Mouse (Mus musculus) MEL (cell line): ENCODE data around the gene Arl3. TPM values are rescaled to one million over a fixed set of nuclear protein-coding genes. Genes with fewer than 3 reads are reported as not detected.

ENCODE experiments used
- DNase-seq: peaks from one replicate; pipeline ENCODE4 v3.0.0; 2011; ENCODE audit warnings: low read depth, low spot score
- H3K27ac ChIP-seq: 2 replicates; pipeline ENCODE4 v1.5.1; 2012; ENCODE audit warnings: low read depth, mild to moderate bottlenecking, control low read depth, low read length, moderate library complexity; ENCODE audit not compliant: control insufficient read depth
- H3K27me3 ChIP-seq, 2 experiments: fragments of 150-350 bp in 1 of 2; sonication (generic) in 1 of 2; 2 replicates each; pipeline ENCODE4 v1.6.1; 2012; ENCODE audit warnings: low read length in 2 of 2, mild to moderate bottlenecking in 2 of 2, improper control_type of control experiment in 1 of 2, moderate library complexity in 1 of 2; ENCODE audit not compliant: insufficient read depth in 2 of 2, control insufficient read depth in 1 of 2
- H3K36me3 ChIP-seq, 2 experiments: 2 replicates each; pipeline ENCODE4 v1.6.1; 2012 to 2014; ENCODE audit warnings: low read length in 2 of 2, improper control_type of control experiment in 1 of 2, inconsistent platforms in 1 of 2, mild to moderate bottlenecking in 1 of 2; ENCODE audit not compliant: insufficient read depth in 2 of 2, control insufficient read depth in 1 of 2
- H3K4me1 ChIP-seq, 2 experiments: fragments of 150-350 bp in 1 of 2; sonication (generic) in 1 of 2; 2 replicates each; pipeline ENCODE4 v1.6.1; 2012; ENCODE audit warnings: low read length in 2 of 2, improper control_type of control experiment in 1 of 2, mild to moderate bottlenecking in 1 of 2; ENCODE audit not compliant: insufficient read depth in 2 of 2, control insufficient read depth in 1 of 2
- H3K4me3 ChIP-seq, 2 experiments: fragments of 150-350 bp in 1 of 2; sonication (generic) in 1 of 2; 2 replicates each; pipeline ENCODE4 v1.5.1; 2012; ENCODE audit warnings: low read depth in 2 of 2, low read length in 2 of 2, mild to moderate bottlenecking in 2 of 2, moderate library complexity in 2 of 2, control low read depth in 1 of 2, improper control_type of control experiment in 1 of 2; ENCODE audit not compliant: control insufficient read depth in 1 of 2, insufficient read depth in 1 of 2
- H3K79me2 ChIP-seq: 2 replicates; pipeline ENCODE4 v1.6.1; 2012; ENCODE audit warnings: mild to moderate bottlenecking, low read length, moderate library complexity; ENCODE audit not compliant: control insufficient read depth, poor library complexity, insufficient read depth
- H3K9ac ChIP-seq: 2 replicates; pipeline ENCODE4 v1.6.1; 2012; ENCODE audit warnings: low read depth, mild to moderate bottlenecking, control low read depth, low read length, moderate library complexity; ENCODE audit not compliant: control insufficient read depth, poor library complexity, severe bottlenecking
- H3K9me3 ChIP-seq: fragments of 150-350 bp; sonication (generic); replicated peaks from 2 replicates; pipeline ENCODE4 v1.6.1; 2012; ENCODE audit warnings: mild to moderate bottlenecking, low read length, improper control_type of control experiment, moderate library complexity; ENCODE audit not compliant: insufficient read depth
- BHLHE40 ChIP-seq: IDR thresholded peaks from 2 replicates; pipeline ENCODE4 v1.6.1; 2012; ENCODE audit warnings: low read depth, mild to moderate bottlenecking, inconsistent platforms, low read length, improper control_type of control experiment, borderline replicate concordance
- CHD2 ChIP-seq: IDR thresholded peaks from 2 replicates; pipeline ENCODE4 v1.6.1; 2011; ENCODE audit warnings: low read length, improper control_type of control experiment
- CTCF ChIP-seq, 3 experiments: IDR thresholded peaks in 2 of 3; conservative IDR thresholded peaks in 1 of 3; 2 replicates each; pipeline ENCODE4 v1.5.1; 2011 to 2012; ENCODE audit warnings: low read length in 3 of 3, low read depth in 2 of 3, mild to moderate bottlenecking in 2 of 3, improper control_type of control experiment in 1 of 3, inconsistent platforms in 1 of 3, mixed read lengths in 1 of 3, moderate library complexity in 1 of 3; ENCODE audit not compliant: control insufficient read depth in 1 of 3, insufficient read depth in 1 of 3, poor library complexity in 1 of 3, severe bottlenecking in 1 of 3
- E2F4 ChIP-seq: IDR thresholded peaks from 2 replicates; pipeline ENCODE4 v1.6.1; 2011; ENCODE audit warnings: low read depth, low read length, improper control_type of control experiment, borderline replicate concordance
- ELF1 ChIP-seq: IDR thresholded peaks from 2 replicates; pipeline ENCODE4 v1.6.1; 2014; ENCODE audit warnings: low read depth, mild to moderate bottlenecking, inconsistent platforms, low read length, improper control_type of control experiment, moderate library complexity
- EP300 ChIP-seq, 2 experiments: IDR thresholded peaks; 2 replicates each; pipeline ENCODE4 v1.6.1; 2011; ENCODE audit warnings: improper control_type of control experiment in 2 of 2, low read length in 2 of 2, low read depth in 1 of 2, mild to moderate bottlenecking in 1 of 2
- ETS1 ChIP-seq: IDR thresholded peaks from 2 replicates; pipeline ENCODE4 v1.6.1; 2012; ENCODE audit warnings: low read depth, mild to moderate bottlenecking, inconsistent platforms, low read length, improper control_type of control experiment, moderate library complexity
- GABPA ChIP-seq: IDR thresholded peaks from 2 replicates; pipeline ENCODE4 v1.6.1; 2012; ENCODE audit warnings: low read depth, mild to moderate bottlenecking, inconsistent platforms, low read length, improper control_type of control experiment, moderate library complexity
- HCFC1 ChIP-seq: IDR thresholded peaks from 2 replicates; pipeline ENCODE4 v1.6.1; 2012; ENCODE audit warnings: low read depth, mild to moderate bottlenecking, inconsistent platforms, low read length, improper control_type of control experiment, moderate library complexity
- KAT2A ChIP-seq: conservative IDR thresholded peaks from 2 replicates; pipeline ENCODE4 v1.6.1; 2012; ENCODE audit warnings: low read depth, low read length, improper control_type of control experiment, inconsistent platforms
- MAX ChIP-seq: IDR thresholded peaks from 2 replicates; pipeline ENCODE4 v1.6.1; 2011; ENCODE audit warnings: low read length, improper control_type of control experiment
- MAZ ChIP-seq: IDR thresholded peaks from 2 replicates; pipeline ENCODE4 v1.6.1; 2012; ENCODE audit warnings: low read depth, mild to moderate bottlenecking, inconsistent platforms, low read length, improper control_type of control experiment
- MEF2A ChIP-seq: IDR thresholded peaks from 2 replicates; pipeline ENCODE4 v1.6.1; 2014; ENCODE audit warnings: low read depth, mild to moderate bottlenecking, inconsistent platforms, low read length, improper control_type of control experiment; ENCODE audit not compliant: poor library complexity, insufficient replicate concordance, severe bottlenecking; ENCODE audit errors: extremely low read depth
- MXI1 ChIP-seq: IDR thresholded peaks from 2 replicates; pipeline ENCODE4 v1.6.1; 2011; ENCODE audit warnings: mild to moderate bottlenecking, low read depth, low read length, improper control_type of control experiment
- MYB ChIP-seq: IDR thresholded peaks from 2 replicates; pipeline ENCODE4 v1.6.1; 2011; ENCODE audit warnings: mild to moderate bottlenecking, low read depth, low read length, improper control_type of control experiment
- NRF1 ChIP-seq: IDR thresholded peaks from 2 replicates; pipeline ENCODE4 v1.6.1; 2014; ENCODE audit warnings: low read depth, mild to moderate bottlenecking, inconsistent platforms, low read length, improper control_type of control experiment, moderate library complexity; ENCODE audit not compliant: poor library complexity, insufficient read depth, severe bottlenecking
- POLR2A ChIP-seq, 2 experiments: IDR thresholded peaks; 2 replicates each; pipeline ENCODE4 v1.6.1; 2011 to 2012; ENCODE audit warnings: low read length in 2 of 2, mild to moderate bottlenecking in 2 of 2, control low read depth in 1 of 2, improper control_type of control experiment in 1 of 2, low read depth in 1 of 2, moderate library complexity in 1 of 2; ENCODE audit not compliant: control insufficient read depth in 1 of 2, insufficient read depth in 1 of 2, poor library complexity in 1 of 2
- POLR2AphosphoS2 ChIP-seq: IDR thresholded peaks from 2 replicates; pipeline ENCODE4 v1.6.1; 2011; ENCODE audit warnings: low read length, improper control_type of control experiment
- POLR2AphosphoS5 ChIP-seq: IDR thresholded peaks from 2 replicates; pipeline ENCODE4 v1.6.1; 2012; ENCODE audit warnings: low read depth, borderline replicate concordance, mild to moderate bottlenecking, inconsistent platforms, low read length, moderate library complexity, mixed read lengths
- RAD21 ChIP-seq: IDR thresholded peaks from 2 replicates; pipeline ENCODE4 v1.6.1; 2011; ENCODE audit warnings: mild to moderate bottlenecking, low read depth, low read length, improper control_type of control experiment
- RCOR1 ChIP-seq: IDR thresholded peaks from 2 replicates; pipeline ENCODE4 v1.6.1; 2012; ENCODE audit warnings: low read depth, mild to moderate bottlenecking, inconsistent platforms, low read length, improper control_type of control experiment
- SMC3 ChIP-seq: IDR thresholded peaks from 2 replicates; pipeline ENCODE4 v1.6.1; 2011; ENCODE audit warnings: low read depth, low read length, improper control_type of control experiment
- TAL1 ChIP-seq: IDR thresholded peaks from 2 replicates; pipeline ENCODE4 v1.6.1; 2012; ENCODE audit warnings: mild to moderate bottlenecking, inconsistent platforms, low read length, moderate library complexity, mixed read lengths
- TBP ChIP-seq: IDR thresholded peaks from 2 replicates; pipeline ENCODE4 v1.8.0; 2011; ENCODE audit warnings: low read depth, low read length, improper control_type of control experiment
- TCF12 ChIP-seq: IDR thresholded peaks from 2 replicates; pipeline ENCODE4 v1.6.1; 2014; ENCODE audit warnings: low read depth, mild to moderate bottlenecking, inconsistent platforms, low read length, improper control_type of control experiment, moderate library complexity
- UBTF ChIP-seq: IDR thresholded peaks from 2 replicates; pipeline ENCODE4 v1.6.1; 2012; ENCODE audit warnings: low read depth, mild to moderate bottlenecking, inconsistent platforms, low read length, improper control_type of control experiment, moderate library complexity, borderline replicate concordance; ENCODE audit not compliant: insufficient read depth
- ZKSCAN1 ChIP-seq: IDR thresholded peaks from 2 replicates; pipeline ENCODE4 v1.6.1; 2012; ENCODE audit warnings: low read depth, mild to moderate bottlenecking, inconsistent platforms, low read length, improper control_type of control experiment, moderate library complexity
- ZMIZ1 ChIP-seq: IDR thresholded peaks from 2 replicates; pipeline ENCODE4 v1.6.1; 2012; ENCODE audit warnings: low read depth, mild to moderate bottlenecking, inconsistent platforms, low read length, improper control_type of control experiment, moderate library complexity
- polyA plus RNA-seq, 2 experiments: library from polyadenylated mRNA; stranded (reverse) in 1 of 2; unstranded in 1 of 2; fragments of >175 nt in 1 of 2; fragments of >200 nt in 1 of 2; gene quantifications; 2 replicates each; pipeline versions ENCODE4 v1.2.1 to v1.2.4; 2012; ENCODE audit warnings: low replicate concordance in 2 of 2, low read depth in 1 of 2; ENCODE audit not compliant: insufficient read length in 2 of 2, insufficient read depth in 1 of 2, missing spikeins in 1 of 2
- total RNA-seq: library from RNA; depleted of rRNA; stranded (reverse); fragments of 300-350 nt; gene quantifications from 2 replicates; pipeline ENCODE4 v1.2.3, GENCODE M21; 2012

The Arl3 gene
- total and polyA plus RNA-seq, 3 experiments: 62.4 to 123 TPM; not detected in 1

DNA sequence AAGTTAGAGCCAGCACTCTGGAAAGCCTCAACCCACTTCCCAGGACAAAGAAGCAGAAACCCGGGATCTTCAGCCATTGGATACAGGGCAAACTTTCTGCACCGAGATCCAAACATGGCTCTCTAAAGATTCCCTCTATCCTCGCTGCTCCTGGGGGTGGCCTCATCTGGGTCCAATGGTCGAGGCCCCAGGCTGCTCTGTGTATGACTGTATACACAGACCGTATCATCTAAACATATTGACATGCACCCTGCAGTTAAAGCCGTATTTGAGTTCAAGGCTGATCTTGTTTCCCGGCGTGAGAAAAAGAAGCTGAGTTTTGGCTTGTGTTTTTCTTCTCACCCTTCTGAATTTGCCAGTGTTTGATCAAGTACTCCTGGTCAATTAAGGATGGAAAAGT lies 30.2 kb downstream of the Arl3 start:
- TF ChIP-seq TCF12 (no peak), POLR2A (IDR thresholded peaks at IDR 0.05; ENCODE audit: control insufficient read depth in 1 of 2, insufficient read depth in 1 of 2, low read depth in 1 of 2, low read length in 2 of 2, poor library complexity in 1 of 2) (no peak), CTCF (IDR thresholded peaks at IDR 0.05 in 2 of 3, conservative IDR thresholded peaks at IDR 0.05 in 1 of 3; ENCODE audit: control insufficient read depth in 1 of 3, insufficient read depth in 1 of 3, low read depth in 2 of 3, low read length in 3 of 3, poor library complexity in 1 of 3, severe bottlenecking in 1 of 3) (no peak), TAL1 (no peak), MXI1 (no peak), NRF1 (no peak), MYB (no peak), RAD21 (no peak), E2F4 (no peak), ZMIZ1 (no peak), ELF1 (no peak), POLR2AphosphoS5 (no peak), POLR2AphosphoS2 (no peak), KAT2A (no peak), TBP (no peak), RCOR1 (no peak), GABPA (no peak), HCFC1 (no peak), BHLHE40 (no peak)
- Histone ChIP-seq H3K9ac (no peak overlapping the region), H3K9me3 (no peaks in the 10 kb centered on the region), H3K4me1 (no peaks in the 10 kb centered on the region), H3K36me3 (no peaks in the 10 kb centered on the region), H3K27ac (no peak overlapping the region), H3K79me2 (no peaks in the 10 kb centered on the region), H3K27me3 (no peaks in the 10 kb centered on the region), H3K4me3 (no peak overlapping the region)
- no peak for DNase-seq

DNA sequence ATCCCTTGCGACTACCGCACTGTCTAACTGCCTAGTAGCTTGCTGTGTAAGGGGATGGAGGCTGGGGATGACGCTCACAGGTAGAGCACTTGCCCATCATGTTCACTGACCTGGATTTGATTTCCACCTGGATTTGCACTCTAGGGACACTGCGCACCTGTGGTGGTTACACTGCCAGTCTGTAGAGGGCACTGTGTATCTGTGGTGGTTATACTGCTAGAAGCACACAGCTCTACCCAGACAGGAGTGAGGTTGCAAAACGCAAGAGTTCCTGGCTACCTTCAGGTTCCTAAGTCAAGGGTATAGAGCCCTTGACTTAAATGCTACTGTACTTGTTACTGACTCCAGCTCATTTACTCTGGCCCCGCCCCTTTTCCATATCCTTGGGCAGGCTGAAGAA lies 34.8 kb downstream of the Arl3 start:
- no peaks in the 10 kb centered on the region for H3K36me3 ChIP-seq
- TF ChIP-seq EP300 (IDR thresholded peaks at IDR 0.05; ENCODE audit: low read depth in 1 of 2, low read length in 2 of 2) (no peak), POLR2AphosphoS5 (no peak), MAZ (no peak), SMC3 (peak; percentile 49), CTCF (IDR thresholded peaks at IDR 0.05 in 2 of 3, conservative IDR thresholded peaks at IDR 0.05 in 1 of 3; ENCODE audit: control insufficient read depth in 1 of 3, insufficient read depth in 1 of 3, low read depth in 2 of 3, low read length in 3 of 3, poor library complexity in 1 of 3, severe bottlenecking in 1 of 3) (peak; percentile 64 to 78 (median 68)), ELF1 (no peak), POLR2AphosphoS2 (no peak), MEF2A (no peak), E2F4 (no peak), ETS1 (no peak), CHD2 (no peak), RCOR1 (no peak), ZMIZ1 (no peak), UBTF (no peak), RAD21 (peak; percentile 62), MXI1 (no peak), ZKSCAN1 (no peak), MAX (no peak)
- TF ChIP-seq, all 39 proteins: peak for 3
- no peak overlapping the region for H3K27ac ChIP-seq
- H3K79me2 ChIP-seq: no peaks in the 10 kb centered on the region
- no peak overlapping the region for H3K4me3 ChIP-seq
- peak; percentile 52 for DNase-seq
- H3K4me1 ChIP-seq: no peaks in the 10 kb centered on the region
- no peaks in the 10 kb centered on the region for H3K9me3 ChIP-seq
- H3K27me3 ChIP-seq: no peaks in the 10 kb centered on the region
- H3K9ac ChIP-seq: no peak overlapping the region
